Mouse (Mus musculus): ENCODE measurements around the gene Lcmt2.

Gene Lcmt2

GRCm38 (mm10) chr2:121119260-121119659 lies 21.2 kb downstream of the Lcmt2 start:
- DNase-seq (ENCODE audit: low read depth, low spot score), result no peak

- DNase-seq (ENCODE audit: low read depth, low spot score), result no peak
Measured at GRCm38 (mm10) chr2:121115418-121115817, 25.0 kb downstream of the Lcmt2 start.

GRCm38 (mm10) chr2:121109695-121110094 lies 30.8 kb downstream of the Lcmt2 start, which contains the start of gene Tgm7:
Tgm7 (minus strand) TSS chr2:121109795.
- DNase-seq (ENCODE audit: low read depth, low spot score), result no peak

GRCm38 (mm10) chr2:121105940-121106339 lies 34.5 kb downstream of the Lcmt2 start:
- DNase-seq (ENCODE audit: low read depth, low spot score), result no peak

- DNase-seq (ENCODE audit: low read depth, low spot score), result peak; percentile 55
Measured at GRCm38 (mm10) chr2:121102051-121102450, 38.4 kb downstream of the Lcmt2 start.

- no peak for DNase-seq (ENCODE audit: low read depth, low spot score)
Measured at GRCm38 (mm10) chr2:121089751-121090150, 50.7 kb downstream of the Lcmt2 start.

- no peak for DNase-seq (ENCODE audit: low read depth, low spot score)
Measured at GRCm38 (mm10) chr2:121088507-121088906, 51.9 kb downstream of the Lcmt2 start.

GRCm38 (mm10) chr2:121085480-121086185 lies 54.8 kb downstream of the Lcmt2 start, which contains the start of gene Tgm5:
Tgm5 (minus strand) TSS chr2:121085841.
- no peak for DNase-seq (ENCODE audit: low read depth, low spot score)

- DNase-seq (ENCODE audit: low read depth, low spot score), result no peak
Measured at GRCm38 (mm10) chr2:121082626-121083025, 57.8 kb downstream of the Lcmt2 start.

All from brain, embryonic 18.5 days (tissue).